Mouse (Mus musculus) spleen, adult 2 months (tissue): ENCODE data around the gene Ptprj. TPM values are rescaled to one million over a fixed set of nuclear protein-coding genes. Genes with fewer than 3 reads are reported as not detected.

Source experiments
- DNase-seq, 2 experiments: peaks; one replicate each; pipeline versions ENCODE4 v3.0.0 to v3.0.0-alpha.2; 2012 to 2021; ENCODE audit warnings: low spot score in 2 of 2, low read depth in 1 of 2
- H3K27ac ChIP-seq: fragments of 200-500 bp; 2 replicates; pipeline ENCODE4 v1.5.1; 2012; ENCODE audit warnings: low read length, inconsistent platforms; ENCODE audit not compliant: insufficient read depth
- H3K27me3 ChIP-seq: fragments of 200-500 bp; 2 replicates; pipeline ENCODE4 v1.6.1; 2012; ENCODE audit warnings: mild to moderate bottlenecking, moderate library complexity, low read length, inconsistent platforms; ENCODE audit not compliant: control insufficient read depth, insufficient read depth
- H3K36me3 ChIP-seq: fragments of 200-500 bp; 2 replicates; pipeline ENCODE4 v1.6.1; 2012; ENCODE audit warnings: mild to moderate bottlenecking, low read length, inconsistent platforms; ENCODE audit not compliant: control insufficient read depth, insufficient read depth
- H3K4me1 ChIP-seq: fragments of 200-500 bp; 2 replicates; pipeline ENCODE4 v1.6.1; 2011; ENCODE audit warnings: inconsistent platforms; ENCODE audit not compliant: control insufficient read depth, insufficient read depth, insufficient read length
- H3K4me3 ChIP-seq: fragments of 200-500 bp; 2 replicates; pipeline ENCODE4 v1.5.1; 2011; ENCODE audit warnings: mild to moderate bottlenecking, inconsistent platforms; ENCODE audit not compliant: insufficient read depth, insufficient read length; ENCODE audit errors: extremely low read depth
- CTCF ChIP-seq: fragments of 200-500 bp; IDR thresholded peaks from 2 replicates; pipeline ENCODE4 v1.5.1; 2011; ENCODE audit warnings: mild to moderate bottlenecking, inconsistent platforms; ENCODE audit not compliant: insufficient read depth, insufficient read length, insufficient replicate concordance; ENCODE audit errors: extremely low read depth
- POLR2A ChIP-seq: fragments of 200-500 bp; IDR thresholded peaks from 2 replicates; pipeline ENCODE4 v1.6.1; 2011; ENCODE audit warnings: low read depth, low read length, inconsistent platforms
- WGBS: fragments of 180-500 bp; shearing (Covaris S2); methylation state at CpG from one replicate; pipeline ENCODE4 v1.1.7; 2018; 5-methylcytosine and 5-hydroxymethylcytosine counted together
- polyA plus RNA-seq: library from polyadenylated mRNA; depleted of rRNA; stranded (reverse); fragments of >200 nt; gene quantifications from 2 replicates; pipeline ENCODE4 v1.2.3, GENCODE M21; 2012

Gene Ptprj
- polyA plus RNA-seq, 1 experiment = 21.0 TPM

- Histone ChIP-seq H3K4me3 (no peak overlapping the region), H3K27ac (no peak overlapping the region), H3K27me3 (no peaks in the 10 kb centered on the region), H3K4me1 (peaks cover 43% of the 10 kb centered on the region), H3K36me3 (no peaks in the 10 kb centered on the region)
- 66% methylated on average over 8 of the region's 8 CpGs for WGBS
- no peak for TF ChIP-seq CTCF
- TF ChIP-seq POLR2A = no peak
- DNase-seq = no peak
Observed at GRCm38 (mm10) chr2:90566773-90567528, 13.5 kb downstream of the Ptprj start.

GRCm38 (mm10) chr2:90566046-90566445 is 14.4 kb downstream of the Ptprj start:
- Histone ChIP-seq H3K4me3 (no peak overlapping the region), H3K27ac (no peak overlapping the region), H3K4me1 (peaks cover 45% of the 10 kb centered on the region), H3K27me3 (no peaks in the 10 kb centered on the region), H3K36me3 (no peaks in the 10 kb centered on the region)
- WGBS = 24% methylated on average over 7 of the region's 7 CpGs
- no peak for DNase-seq
- TF ChIP-seq CTCF = no peak
- no peak for TF ChIP-seq POLR2A

- TF ChIP-seq POLR2A (no peak), CTCF (no peak)
- WGBS = 87% methylated on average over 7 of the region's 7 CpGs
- Histone ChIP-seq H3K27me3 (no peaks in the 10 kb centered on the region), H3K4me3 (no peak overlapping the region), H3K27ac (no peak overlapping the region), H3K4me1 (peaks cover 48% of the 10 kb centered on the region), H3K36me3 (no peaks in the 10 kb centered on the region)
- DNase-seq = no peak
Observed at GRCm38 (mm10) chr2:90565192-90565929, 15.1 kb downstream of the Ptprj start.

DNA sequence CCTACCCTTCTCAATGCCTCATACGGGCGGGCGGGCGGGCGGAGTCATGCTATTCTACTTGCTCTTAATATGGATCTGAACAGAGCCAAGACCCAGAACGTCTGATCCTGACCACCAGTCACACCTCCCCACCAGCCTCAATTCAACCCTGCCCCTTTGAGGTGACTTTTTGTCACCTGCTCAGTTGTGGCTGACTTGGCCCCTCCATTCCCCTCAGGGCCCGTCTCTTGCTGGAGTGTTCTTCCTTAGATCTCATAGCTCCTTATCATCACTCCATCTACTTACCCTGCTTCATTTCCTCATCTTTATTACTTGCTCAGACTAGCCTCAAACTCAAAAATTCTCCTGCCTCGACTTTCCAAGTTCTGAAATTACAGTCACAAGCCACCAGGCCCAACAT is 15.9 kb downstream of the Ptprj start:
- Histone ChIP-seq H3K27ac (no peak overlapping the region), H3K4me3 (no peak overlapping the region), H3K4me1 (peaks cover 50% of the 10 kb centered on the region), H3K27me3 (no peaks in the 10 kb centered on the region), H3K36me3 (no peaks in the 10 kb centered on the region)
- no peak for DNase-seq
- TF ChIP-seq CTCF (no peak), POLR2A (no peak)
- 75% methylated on average over 8 of the region's 8 CpGs for WGBS

- WGBS = 54% methylated on average over 4 of the region's 4 CpGs
- no peak for DNase-seq
- Histone ChIP-seq H3K27me3 (no peaks in the 10 kb centered on the region), H3K4me1 (peaks cover 58% of the 10 kb centered on the region), H3K4me3 (no peak overlapping the region), H3K27ac (no peak overlapping the region), H3K36me3 (no peaks in the 10 kb centered on the region)
- TF ChIP-seq POLR2A (no peak), CTCF (no peak)
Observed at GRCm38 (mm10) chr2:90563171-90563570, 17.3 kb downstream of the Ptprj start.

DNA sequence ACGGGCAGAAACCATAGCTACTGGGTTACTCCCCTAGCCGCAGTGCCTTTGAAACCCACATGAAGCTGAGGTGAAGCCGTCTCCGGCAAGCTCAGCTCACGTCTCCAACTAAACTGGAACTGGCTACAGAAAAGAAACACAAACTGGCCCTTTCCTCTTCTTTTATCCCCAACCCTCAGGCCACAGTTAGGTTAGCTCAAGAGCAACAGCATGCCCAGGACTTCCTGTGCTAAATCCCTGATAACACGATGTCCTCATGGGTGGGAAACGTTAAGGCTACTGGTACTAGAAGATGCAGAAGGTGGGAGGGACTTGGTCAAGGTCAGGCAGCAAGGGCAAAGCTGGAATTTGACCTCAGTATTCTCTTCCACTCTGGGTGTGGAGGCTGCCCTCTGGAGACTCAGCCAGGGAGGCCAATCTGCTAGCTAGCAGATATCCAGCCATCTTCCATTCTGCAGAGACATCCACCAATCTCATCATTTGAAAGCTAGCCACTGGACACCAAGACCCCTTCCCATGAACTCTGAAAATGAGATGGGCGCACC is 18.2 kb downstream of the Ptprj start:
- no peaks in the 10 kb centered on the region for H3K36me3 ChIP-seq
- TF ChIP-seq CTCF = no peak
- no peak for TF ChIP-seq POLR2A
- H3K4me3 ChIP-seq = no peak overlapping the region
- H3K4me1 ChIP-seq = peaks cover 53% of the 10 kb centered on the region
- no peak for DNase-seq
- 45% methylated on average over 8 of the region's 8 CpGs for WGBS
- peak overlapping the region; percentile 20; the same call in 1 of the 2 replicates for H3K27ac ChIP-seq
- no peaks in the 10 kb centered on the region for H3K27me3 ChIP-seq

GRCm38 (mm10) chr2:90560197-90560843 is 20.1 kb downstream of the Ptprj start:
- no peak overlapping the region for H3K4me3 ChIP-seq
- no peaks in the 10 kb centered on the region for H3K36me3 ChIP-seq
- 69% methylated on average over 6 of the region's 6 CpGs for WGBS
- peaks cover 41% of the 10 kb centered on the region for H3K4me1 ChIP-seq
- TF ChIP-seq CTCF (no peak), POLR2A (no peak)
- no peaks in the 10 kb centered on the region for H3K27me3 ChIP-seq
- DNase-seq = no peak
- H3K27ac ChIP-seq = peak overlapping the region; percentile 56
